Mouse (Mus musculus) bone marrow macrophage, adult 2 months (primary cell): Measurements from ENCODE around the gene Sectm1b.

Experiments used
- CTCF ChIP-seq: IDR thresholded peaks from 2 replicates; pipeline ENCODE4 v1.5.1; 2012; ENCODE audit warnings: low read depth, mild to moderate bottlenecking, low read length, moderate library complexity
- POLR2A ChIP-seq: IDR thresholded peaks from 2 replicates; pipeline ENCODE4 v1.6.1; 2012; ENCODE audit warnings: mild to moderate bottlenecking, low read depth, low read length, borderline replicate concordance

GRCm38 (mm10) chr11:121019501-121019900 is 43.9 kb downstream of the Sectm1b start:
- TF ChIP-seq CTCF = no peak
- no peak for TF ChIP-seq POLR2A
